Mouse (Mus musculus) embryonic facial prominence, embryonic 15.5 days (tissue): ENCODE data around the gene Serpinb6b. TPM values are rescaled to one million over a fixed set of nuclear protein-coding genes. Genes with fewer than 3 reads are reported as not detected.
"Not testable (repeated sequence)": the region's sequence is repeated elsewhere in the genome, so short reads cannot be mapped to it uniquely, and the experiment has no call there.

Experiments used
- ATAC-seq: fragments of 200-750 bp; cut with Nextera tagmentation; 2 replicates; pipeline ENCODE4 v1.8.0; 2017; ENCODE audit warnings: low read depth, moderate TSS enrichment; ENCODE audit not compliant: insufficient number of reproducible peaks, low FRiP score, low TSS enrichment
- H3K27ac ChIP-seq: fragments of 300-500 bp; sonication (generic); replicated peaks from 2 replicates; pipeline ENCODE4 v1.5.1; 2015; ENCODE audit warnings: mild to moderate bottlenecking, inconsistent platforms
- H3K27me3 ChIP-seq: fragments of 300-500 bp; sonication (generic); 2 replicates; pipeline ENCODE4 v1.6.1; 2015; ENCODE audit warnings: inconsistent platforms
- H3K36me3 ChIP-seq: fragments of 300-500 bp; sonication (generic); 2 replicates; pipeline ENCODE4 v1.6.1; 2015; ENCODE audit warnings: mild to moderate bottlenecking, inconsistent platforms
- H3K4me1 ChIP-seq: fragments of 300-500 bp; sonication (generic); 2 replicates; pipeline ENCODE4 v1.6.1; 2015; ENCODE audit warnings: inconsistent platforms
- H3K4me2 ChIP-seq: fragments of 300-500 bp; sonication (generic); replicated peaks from 2 replicates; pipeline ENCODE4 v1.6.1; 2015; ENCODE audit warnings: mild to moderate bottlenecking, inconsistent platforms
- H3K4me3 ChIP-seq: fragments of 300-500 bp; sonication (generic); replicated peaks from 2 replicates; pipeline ENCODE4 v1.5.1; 2015; ENCODE audit warnings: mild to moderate bottlenecking, inconsistent platforms
- H3K9ac ChIP-seq: fragments of 300-500 bp; sonication (generic); 2 replicates; pipeline ENCODE4 v1.6.1; 2015; ENCODE audit warnings: inconsistent platforms
- H3K9me3 ChIP-seq: fragments of 300-500 bp; sonication (generic); replicated peaks from 2 replicates; pipeline ENCODE4 v1.6.1; 2016; ENCODE audit warnings: inconsistent platforms
- WGBS: fragments of 180-500 bp; shearing (Covaris S2); methylation state at CpG from one replicate; pipeline ENCODE4 v1.1.7; 2015; 5-methylcytosine and 5-hydroxymethylcytosine counted together
- polyA plus RNA-seq: library from polyadenylated mRNA; unstranded; fragments of >200 nt; fragmentation: Nextera tagmentation; extraction: Ambion mirVana; gene quantifications from 2 replicates; pipeline ENCODE4 v1.2.1, GENCODE M21; 2015

Serpinb6b gene
- polyA plus RNA-seq, 1 experiment from 2014 or later, result 2.3 TPM

DNA sequence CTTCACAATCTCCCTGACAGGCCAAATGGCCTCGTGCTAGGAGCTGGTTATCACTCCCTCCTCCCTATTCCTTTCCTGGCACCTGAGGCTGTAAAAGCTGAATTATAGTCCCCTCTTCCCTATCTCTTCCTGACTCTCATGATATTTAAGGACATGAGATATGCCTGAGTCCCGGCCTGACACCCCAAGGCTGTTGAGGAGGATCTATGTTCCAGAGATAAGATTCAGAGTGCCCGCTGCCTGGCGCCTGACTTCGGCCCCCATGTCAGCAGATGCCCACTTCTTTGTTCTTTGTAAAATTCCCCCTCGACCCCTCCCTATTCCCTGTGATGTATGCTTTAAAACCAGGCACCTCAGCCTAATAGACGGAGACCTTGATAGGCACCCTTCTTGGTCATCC, 6.5 kb upstream of the Serpinb6b start:
- ATAC-seq, H3K36me3 ChIP-seq, H3K27ac ChIP-seq, H3K9me3 ChIP-seq, H3K4me1 ChIP-seq, H3K9ac ChIP-seq, H3K4me3 ChIP-seq, H3K4me2 ChIP-seq, H3K27me3 ChIP-seq: not testable (repeated sequence)
- WGBS, result 92% methylated on average over 7 of the region's 7 CpGs

DNA sequence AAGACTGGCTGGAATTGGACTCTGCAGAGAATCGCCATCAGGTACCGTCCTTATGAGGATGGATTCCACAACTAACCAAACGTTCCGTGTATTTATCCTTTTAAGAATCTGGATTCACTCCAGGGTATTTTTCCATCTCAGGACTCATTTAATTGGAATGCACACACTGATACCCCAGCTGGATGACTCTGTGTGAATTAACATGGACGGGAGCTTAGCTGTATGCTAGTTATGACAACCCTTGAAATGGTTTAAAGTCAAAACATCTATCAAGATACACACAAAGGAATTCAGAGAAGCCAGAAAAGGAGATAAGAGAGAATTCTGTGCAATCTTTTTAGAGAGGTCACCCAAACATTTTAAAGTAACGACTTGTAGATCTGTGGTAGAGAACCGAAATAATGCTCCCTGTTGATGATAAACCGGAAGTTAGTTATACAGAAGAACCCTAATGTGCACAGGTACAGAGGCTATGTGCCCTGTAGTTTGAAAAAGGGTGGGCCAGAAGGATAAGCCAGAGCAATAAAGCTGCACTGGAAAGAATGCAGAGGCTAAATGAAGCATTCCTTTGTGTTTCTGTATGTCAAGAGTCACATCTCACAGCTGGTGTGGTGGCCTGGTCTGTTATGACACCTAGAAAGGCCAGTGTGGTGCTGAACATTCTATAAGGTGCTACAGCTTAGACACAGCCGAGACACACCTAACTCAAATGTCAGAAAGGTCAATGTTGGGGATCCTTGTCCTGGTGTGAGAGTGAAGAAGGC, 837 bp upstream of the Serpinb6b start:
- 59% methylated on average over 9 of the region's 9 CpGs for whole genome bisulfite sequencing
- H3K36me3 ChIP-seq, result no peaks in the 10 kb centered on the region
- H3K27me3 ChIP-seq, result no peaks in the 10 kb centered on the region
- peaks cover 5% of the 10 kb centered on the region for H3K4me1 ChIP-seq
- H3K27ac ChIP-seq, result no peak overlapping the region
- no peak for ATAC-seq
- no peak overlapping the region for H3K4me3 ChIP-seq
- no peak overlapping the region for H3K9ac ChIP-seq
- H3K9me3 ChIP-seq, result no peaks in the 10 kb centered on the region
- H3K4me2 ChIP-seq, result no peak overlapping the region

DNA sequence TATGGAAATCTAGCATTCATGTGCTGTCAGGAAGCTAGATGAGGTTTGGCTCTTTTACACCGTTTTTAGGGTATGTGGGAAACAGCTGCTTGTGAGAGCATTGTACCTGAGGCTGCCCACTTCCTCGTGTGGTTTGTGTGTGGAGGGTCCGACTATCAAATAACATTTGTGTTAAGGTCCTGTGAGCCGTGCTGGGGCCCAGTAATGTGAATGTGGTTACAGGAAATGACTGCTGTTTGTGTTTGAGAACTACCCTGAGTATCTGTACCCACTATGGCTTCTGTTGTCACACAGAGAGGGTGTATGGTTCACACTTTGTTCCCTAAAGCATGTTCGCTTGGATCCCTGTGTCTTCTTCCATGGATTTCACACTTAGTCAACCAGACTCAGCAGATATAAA, 1.1 kb downstream of the Serpinb6b start:
- WGBS, result 45% methylated on average over 5 of the region's 5 CpGs
- no peak overlapping the region for H3K4me3 ChIP-seq
- no peaks in the 10 kb centered on the region for H3K27me3 ChIP-seq
- no peaks in the 10 kb centered on the region for H3K36me3 ChIP-seq
- no peaks in the 10 kb centered on the region; the same call in 1 of the 2 replicates for H3K9me3 ChIP-seq
- H3K27ac ChIP-seq, result no peak overlapping the region
- no peak overlapping the region for H3K4me2 ChIP-seq
- H3K4me1 ChIP-seq, result peaks cover 5% of the 10 kb centered on the region
- no peak for ATAC-seq
- H3K9ac ChIP-seq, result no peak overlapping the region

DNA sequence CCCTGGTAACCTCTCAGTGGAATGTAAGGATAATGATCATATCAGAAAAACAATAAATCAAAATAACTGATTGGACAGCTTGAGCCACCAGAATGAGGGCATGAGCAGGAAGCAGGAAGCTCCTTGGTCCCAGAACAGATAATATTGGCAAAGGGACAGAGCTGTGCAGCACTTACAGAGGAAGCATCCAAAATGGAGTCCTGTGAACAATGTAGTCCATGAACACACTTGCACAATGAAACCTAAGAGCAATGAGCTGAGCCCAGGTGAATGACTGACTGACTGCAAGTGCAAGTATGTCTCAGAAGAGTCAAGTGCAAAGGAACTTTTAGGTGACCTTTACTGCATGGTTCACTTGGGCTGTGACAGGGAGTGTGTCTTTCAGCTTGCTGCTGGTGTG, 2.2 kb downstream of the Serpinb6b start:
- Histone ChIP-seq H3K27me3 (no peaks in the 10 kb centered on the region), H3K9me3 (no peaks in the 10 kb centered on the region; the same call in 1 of the 2 replicates), H3K9ac (no peak overlapping the region), H3K4me2 (no peak overlapping the region), H3K36me3 (no peaks in the 10 kb centered on the region), H3K27ac (no peak overlapping the region), H3K4me3 (no peak overlapping the region), H3K4me1 (peaks cover 5% of the 10 kb centered on the region)
- ATAC-seq, result no peak

DNA sequence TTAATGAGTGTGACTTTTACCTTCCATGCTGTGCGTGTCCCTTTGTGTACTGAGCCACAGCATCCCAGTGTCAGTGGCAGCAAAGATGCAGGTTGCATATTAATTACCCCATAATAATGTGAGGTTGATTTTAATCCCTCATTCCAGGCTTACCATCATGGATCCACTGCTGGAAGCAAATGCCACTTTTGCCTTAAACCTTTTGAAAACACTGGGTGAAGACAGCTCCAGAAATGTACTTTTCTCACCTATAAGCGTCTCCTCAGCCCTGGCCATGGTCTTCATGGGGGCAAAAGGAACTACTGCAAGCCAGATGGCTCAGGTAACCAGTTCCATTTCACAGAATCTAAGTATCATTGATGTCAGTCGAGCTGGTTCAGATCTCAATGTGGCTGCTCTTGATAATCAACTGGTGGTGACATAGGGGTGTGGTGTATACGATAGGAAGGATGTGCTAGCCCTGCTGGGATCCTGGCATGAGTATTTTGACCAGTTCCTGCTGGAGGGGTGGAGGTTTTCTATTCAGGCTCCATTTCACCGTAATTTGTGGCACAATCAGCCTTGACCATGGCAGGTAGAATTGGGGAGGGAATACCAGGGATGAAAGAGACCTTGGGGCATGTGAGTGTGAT, 3.5 kb downstream of the Serpinb6b start:
- H3K27me3 ChIP-seq, result no peaks in the 10 kb centered on the region
- H3K4me1 ChIP-seq, result peaks cover 5% of the 10 kb centered on the region
- 67% methylated on average over 5 of the region's 5 CpGs for WGBS
- H3K9ac ChIP-seq, result no peak overlapping the region
- no peak overlapping the region for H3K4me2 ChIP-seq
- H3K4me3 ChIP-seq, result no peak overlapping the region
- H3K36me3 ChIP-seq, result no peaks in the 10 kb centered on the region
- no peak overlapping the region for H3K27ac ChIP-seq
- ATAC-seq, result no peak
- no peaks in the 10 kb centered on the region; the same call in 1 of the 2 replicates for H3K9me3 ChIP-seq

DNA sequence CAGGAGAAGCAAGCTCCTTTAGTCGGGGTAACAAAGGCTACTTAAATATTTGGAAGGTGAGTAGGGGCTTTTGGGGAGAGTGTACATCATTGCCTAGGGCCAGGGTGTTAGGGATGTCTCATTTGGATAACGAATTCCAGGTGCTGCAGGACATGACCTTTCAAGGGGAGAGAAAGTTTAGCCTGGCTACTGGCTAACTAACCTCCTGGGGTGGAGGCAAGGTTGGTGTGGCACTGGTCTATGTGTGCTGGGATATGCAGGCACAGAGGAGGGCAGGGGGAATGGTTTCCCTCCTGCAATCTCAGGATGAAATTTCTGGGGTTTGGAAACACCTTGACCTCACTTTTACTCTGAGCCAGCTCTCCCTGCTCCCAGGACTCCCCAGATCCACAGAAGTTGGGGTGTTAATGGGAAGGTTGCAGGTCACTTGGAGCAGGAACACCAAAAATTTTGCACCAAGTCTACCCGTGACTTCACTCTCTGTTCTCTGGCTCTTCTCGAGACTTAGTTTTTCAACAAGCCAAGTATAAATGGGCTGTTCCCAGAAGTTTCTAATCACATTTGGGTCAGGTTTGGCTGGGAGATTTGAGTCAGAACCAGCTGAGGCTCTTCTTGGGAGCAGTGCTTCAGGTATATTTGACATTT, 4.1 kb downstream of the Serpinb6b start:
- no peaks in the 10 kb centered on the region for H3K27me3 ChIP-seq
- peaks cover 5% of the 10 kb centered on the region for H3K4me1 ChIP-seq
- no peak overlapping the region for H3K4me3 ChIP-seq
- no peak overlapping the region for H3K27ac ChIP-seq
- H3K36me3 ChIP-seq, result no peaks in the 10 kb centered on the region
- H3K4me2 ChIP-seq, result no peak overlapping the region
- no peaks in the 10 kb centered on the region; the same call in 1 of the 2 replicates for H3K9me3 ChIP-seq
- no peak for ATAC-seq
- H3K9ac ChIP-seq, result no peak overlapping the region
- WGBS, result 59% methylated on average over 4 of the region's 4 CpGs

DNA sequence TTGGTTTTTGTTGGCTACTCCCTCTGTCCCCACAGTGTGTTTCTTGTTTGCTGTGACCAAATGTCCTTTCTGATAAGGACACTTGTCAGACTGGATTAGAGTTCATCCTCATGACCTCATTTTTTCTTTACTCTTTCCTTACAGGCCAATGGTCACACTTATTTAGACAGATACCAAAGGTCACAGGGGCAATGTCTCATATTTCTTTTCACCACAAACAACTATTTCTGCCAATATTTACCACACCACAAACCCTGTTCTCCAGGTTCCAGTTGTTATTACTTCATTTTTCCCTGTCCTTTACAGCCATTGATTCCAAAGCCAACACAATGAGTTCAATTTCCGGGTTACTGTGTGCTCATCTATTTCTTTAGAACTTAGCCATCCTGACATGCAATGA, 4.6 kb downstream of the Serpinb6b start:
- H3K27me3 ChIP-seq, result no peaks in the 10 kb centered on the region
- H3K4me3 ChIP-seq, result no peak overlapping the region
- no peaks in the 10 kb centered on the region for H3K36me3 ChIP-seq
- no peak overlapping the region for H3K4me2 ChIP-seq
- peaks cover 5% of the 10 kb centered on the region for H3K4me1 ChIP-seq
- WGBS, result 81% methylated on average over 1 of the region's 1 CpGs
- no peak overlapping the region for H3K27ac ChIP-seq
- no peaks in the 10 kb centered on the region; the same call in 1 of the 2 replicates for H3K9me3 ChIP-seq
- H3K9ac ChIP-seq, result no peak overlapping the region
- no peak for ATAC-seq

DNA sequence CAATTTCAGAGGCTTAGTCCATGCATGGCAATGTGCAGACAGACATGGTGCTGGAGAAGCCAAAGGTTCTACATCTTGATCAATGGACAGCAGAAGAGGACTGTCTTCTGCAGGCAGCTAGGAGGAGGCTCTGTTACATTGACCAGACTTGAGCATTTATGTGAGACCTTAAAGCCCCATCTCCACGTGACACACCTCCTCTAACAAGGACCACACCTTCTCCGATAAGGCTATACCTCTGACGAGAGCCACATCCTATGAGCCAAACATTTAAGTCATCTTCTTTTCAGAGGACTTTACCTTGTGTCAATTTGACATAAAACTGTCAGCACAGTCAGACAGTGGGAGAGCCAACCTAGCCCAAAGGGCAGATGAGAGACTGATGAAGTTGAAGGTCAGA, 5.8 kb downstream of the Serpinb6b start:
- no peak for ATAC-seq
- Histone ChIP-seq H3K27ac (no peak overlapping the region), H3K4me1 (no peaks in the 10 kb centered on the region), H3K9ac (no peak overlapping the region), H3K4me3 (no peak overlapping the region), H3K9me3 (no peaks in the 10 kb centered on the region; the same call in 1 of the 2 replicates), H3K27me3 (no peaks in the 10 kb centered on the region), H3K4me2 (no peak overlapping the region), H3K36me3 (no peaks in the 10 kb centered on the region)
- WGBS, result 88% methylated on average over 3 of the region's 3 CpGs

DNA sequence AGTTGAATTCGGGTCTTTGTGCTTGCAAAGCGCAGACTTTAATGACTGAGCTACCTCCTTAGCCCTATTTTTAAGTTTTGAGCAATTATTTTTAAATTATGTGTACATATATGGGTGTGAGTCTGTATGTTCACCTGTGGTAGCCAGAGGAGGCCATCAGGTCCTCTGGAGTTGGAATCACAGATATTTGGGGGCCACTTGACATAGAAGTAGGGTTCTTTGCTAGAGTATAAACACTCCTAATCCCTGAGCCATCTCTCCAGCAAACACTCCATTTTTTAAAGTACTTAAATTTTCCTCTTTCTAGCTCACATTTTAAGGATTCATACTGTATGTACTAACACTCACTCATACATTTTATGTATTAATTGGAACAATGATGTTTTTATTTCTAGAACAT, 9.3 kb downstream of the Serpinb6b start:
- Histone ChIP-seq H3K9ac (no peak overlapping the region), H3K27me3 (no peaks in the 10 kb centered on the region), H3K36me3 (no peaks in the 10 kb centered on the region), H3K4me2 (no peak overlapping the region), H3K4me3 (no peak overlapping the region), H3K9me3 (no peaks in the 10 kb centered on the region; the same call in 1 of the 2 replicates), H3K27ac (no peak overlapping the region), H3K4me1 (no peaks in the 10 kb centered on the region)
- 93% methylated on average over 2 of the region's 2 CpGs for whole genome bisulfite sequencing
- no peak for ATAC-seq

DNA sequence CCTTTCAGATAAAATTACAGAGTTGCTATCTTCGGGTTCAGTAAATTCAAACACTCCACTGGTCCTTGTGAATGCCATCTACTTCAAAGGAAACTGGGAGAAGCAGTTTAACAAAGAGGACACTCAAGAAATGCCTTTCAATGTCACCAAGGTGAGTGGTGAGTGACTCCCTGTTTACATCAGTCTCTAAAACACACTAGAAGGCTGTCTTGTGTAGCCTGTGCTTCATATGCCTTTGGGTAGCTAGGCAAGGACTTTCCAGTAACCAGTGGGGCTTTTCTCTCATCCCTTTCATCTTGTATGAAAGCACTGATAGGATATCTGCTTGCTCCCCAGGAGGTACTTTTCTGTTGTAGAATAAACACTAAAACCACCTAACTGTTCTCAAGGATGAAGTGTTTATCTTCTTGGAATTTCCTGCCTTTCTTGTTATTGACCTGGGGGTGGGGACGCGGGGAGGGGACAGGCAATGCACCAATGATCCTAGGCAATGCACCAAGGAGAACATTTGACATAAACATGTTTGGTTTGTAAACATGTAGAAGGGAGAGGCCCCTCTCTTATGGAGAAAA, 10.0 kb downstream of the Serpinb6b start:
- H3K36me3 ChIP-seq, result no peaks in the 10 kb centered on the region
- no peaks in the 10 kb centered on the region; the same call in 1 of the 2 replicates for H3K9me3 ChIP-seq
- no peak overlapping the region for H3K27ac ChIP-seq
- no peak overlapping the region for H3K4me3 ChIP-seq
- H3K27me3 ChIP-seq, result no peaks in the 10 kb centered on the region
- no peak overlapping the region for H3K4me2 ChIP-seq
- no peak overlapping the region for H3K9ac ChIP-seq
- no peak for ATAC-seq
- no peaks in the 10 kb centered on the region for H3K4me1 ChIP-seq
- WGBS, result 58% methylated on average over 3 of the region's 3 CpGs

DNA sequence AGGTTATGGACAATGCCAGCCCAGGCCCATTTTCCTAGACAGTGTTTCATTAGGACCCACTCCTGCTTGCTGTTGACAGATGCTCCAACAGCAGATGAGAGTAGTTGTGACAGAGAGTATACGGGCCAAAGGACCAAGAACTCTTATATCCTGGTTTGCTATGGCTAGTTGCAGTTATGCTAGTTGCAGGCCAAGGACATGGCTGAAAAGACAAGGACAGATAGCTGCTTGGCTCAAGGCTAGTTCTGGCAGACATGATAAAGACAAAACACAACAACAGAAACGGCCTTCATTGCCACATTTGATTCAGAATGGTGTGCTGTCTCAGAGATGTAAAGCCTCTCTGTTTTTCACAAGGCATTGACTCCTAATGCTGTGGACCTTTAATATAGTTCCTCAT, 10.7 kb downstream of the Serpinb6b start:
- H3K4me1 ChIP-seq, result no peaks in the 10 kb centered on the region
- no peaks in the 10 kb centered on the region for H3K36me3 ChIP-seq
- H3K4me2 ChIP-seq, result no peak overlapping the region
- WGBS, result 73% methylated on average over 2 of the region's 2 CpGs
- H3K9me3 ChIP-seq, result no peaks in the 10 kb centered on the region
- no peak overlapping the region for H3K4me3 ChIP-seq
- H3K9ac ChIP-seq, result no peak overlapping the region
- H3K27ac ChIP-seq, result no peak overlapping the region
- no peak for ATAC-seq
- H3K27me3 ChIP-seq, result no peaks in the 10 kb centered on the region
